Mouse (Mus musculus): ENCODE measurements around the gene Zfp719. TPM values are rescaled to one million over a fixed set of nuclear protein-coding genes. Genes with fewer than 3 reads are reported as not detected.

Gene Zfp719
- 1.9 TPM for polyA plus RNA-seq (2015; fragmentation: Illumina TruSeq; extraction: RNeasy Lipid Tissue Mini Kit (QIAGEN cat#74804); ENCODE audit: insufficient read depth, low read depth, low replicate concordance)

GRCm38 (mm10) chr7:43579440-43580171 lies at the start of gene Zfp719:
Gene Zfp719 (plus strand): TSS chr7:43579610.

DNA sequence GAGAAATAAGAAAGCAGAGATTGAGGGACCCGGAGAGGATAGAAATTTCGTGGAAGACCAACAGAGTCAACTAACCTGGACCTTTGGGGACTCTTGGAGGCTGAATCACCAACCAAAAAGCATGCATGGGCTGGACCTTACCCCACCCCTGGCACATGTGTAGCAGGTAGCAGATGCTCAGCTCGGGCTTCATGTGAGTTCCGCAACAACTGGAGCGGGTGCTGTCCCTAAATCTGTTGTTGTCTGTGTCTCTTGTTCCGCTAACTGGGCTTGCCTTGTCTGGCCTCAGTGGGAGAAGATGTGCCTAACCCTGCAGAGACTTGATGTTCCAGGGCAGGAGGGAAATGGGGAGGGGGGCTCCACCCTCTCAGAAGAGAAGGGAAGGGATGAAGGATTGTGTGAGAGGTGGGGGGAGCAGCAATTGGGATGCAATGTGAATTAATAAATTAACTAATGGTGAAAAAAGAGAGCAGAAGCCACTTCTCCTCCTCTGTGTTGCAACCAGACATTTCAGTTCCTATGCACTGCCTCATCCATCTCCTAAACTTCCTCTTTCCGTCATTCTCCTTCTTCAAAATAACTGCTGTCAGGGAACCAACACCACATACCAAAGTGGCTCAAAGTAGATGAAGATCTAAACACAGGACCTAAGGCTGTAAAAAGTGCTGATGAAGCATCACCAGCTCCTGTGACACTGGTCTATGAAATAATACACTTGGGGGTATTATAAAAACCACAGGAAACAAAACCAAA lies 35.0 kb upstream of the Zfp719 start, which contains the start of gene Cd33:
Cd33 (minus strand) TSS at position 204 of the 753 bp plus-strand sequence.

GRCm38 (mm10) chr7:43562006-43562633 lies 17.3 kb upstream of the Zfp719 start, which contains the start of gene Zfp658:
Gene Zfp658 (plus strand): TSS chr7:43562256.

GRCm38 (mm10) chr7:43606896-43607742 lies 27.7 kb downstream of the Zfp719 start, which contains the start of gene Zfp819:
Gene Zfp819 (plus strand): TSS chr7:43607169.

GRCm38 (mm10) chr7:43634500-43634899 lies 55.1 kb downstream of the Zfp719 start, which contains the start of gene Ceacam18:
Gene Ceacam18 (plus strand): TSS chr7:43634707.

Other genes with a start within 250 kb of the Zfp719 start
- not detected for gene Siglecf, start 228.3 kb upstream of the Zfp719 start, polyA plus RNA-seq (2015; fragmentation: Illumina TruSeq; extraction: RNeasy Lipid Tissue Mini Kit (QIAGEN cat#74804); ENCODE audit: insufficient read depth, low read depth, low replicate concordance)
- 0.42 TPM for gene Siglecg, start 171.4 kb upstream of the Zfp719 start, polyA plus RNA-seq (2015; fragmentation: Illumina TruSeq; extraction: RNeasy Lipid Tissue Mini Kit (QIAGEN cat#74804); ENCODE audit: insufficient read depth, low read depth, low replicate concordance)
- not detected for gene Lim2, start 151.9 kb upstream of the Zfp719 start, polyA plus RNA-seq (2015; fragmentation: Illumina TruSeq; extraction: RNeasy Lipid Tissue Mini Kit (QIAGEN cat#74804); ENCODE audit: insufficient read depth, low read depth, low replicate concordance)
- not detected for gene Nkg7, start 142.5 kb upstream of the Zfp719 start, polyA plus RNA-seq (2015; fragmentation: Illumina TruSeq; extraction: RNeasy Lipid Tissue Mini Kit (QIAGEN cat#74804); ENCODE audit: insufficient read depth, low read depth, low replicate concordance)
- gene Cldnd2, start 138.8 kb upstream of the Zfp719 start, polyA plus RNA-seq (2015; fragmentation: Illumina TruSeq; extraction: RNeasy Lipid Tissue Mini Kit (QIAGEN cat#74804); ENCODE audit: insufficient read depth, low read depth, low replicate concordance): not detected
- gene Etfb, start 135.5 kb upstream of the Zfp719 start, polyA plus RNA-seq (2015; fragmentation: Illumina TruSeq; extraction: RNeasy Lipid Tissue Mini Kit (QIAGEN cat#74804); ENCODE audit: insufficient read depth, low read depth, low replicate concordance): 52.6 TPM
- gene Gm45233, start 135.5 kb upstream of the Zfp719 start, polyA plus RNA-seq (2015; fragmentation: Illumina TruSeq; extraction: RNeasy Lipid Tissue Mini Kit (QIAGEN cat#74804); ENCODE audit: insufficient read depth, low read depth, low replicate concordance): not detected
- 0.41 TPM for gene Vsig10l, start 116.5 kb upstream of the Zfp719 start, polyA plus RNA-seq (2015; fragmentation: Illumina TruSeq; extraction: RNeasy Lipid Tissue Mini Kit (QIAGEN cat#74804); ENCODE audit: insufficient read depth, low read depth, low replicate concordance)
- gene Iglon5, start 89.5 kb upstream of the Zfp719 start, polyA plus RNA-seq (2015; fragmentation: Illumina TruSeq; extraction: RNeasy Lipid Tissue Mini Kit (QIAGEN cat#74804); ENCODE audit: insufficient read depth, low read depth, low replicate concordance): 0.52 TPM
- not detected for gene 4931406B18Rik, start 73.7 kb upstream of the Zfp719 start, polyA plus RNA-seq (2015; fragmentation: Illumina TruSeq; extraction: RNeasy Lipid Tissue Mini Kit (QIAGEN cat#74804); ENCODE audit: insufficient read depth, low read depth, low replicate concordance)
- 1.2 TPM for gene Cd33, start 35.2 kb upstream of the Zfp719 start, polyA plus RNA-seq (2015; fragmentation: Illumina TruSeq; extraction: RNeasy Lipid Tissue Mini Kit (QIAGEN cat#74804); ENCODE audit: insufficient read depth, low read depth, low replicate concordance)
- 2.8 TPM for gene Zfp658, start 17.4 kb upstream of the Zfp719 start, polyA plus RNA-seq (2015; fragmentation: Illumina TruSeq; extraction: RNeasy Lipid Tissue Mini Kit (QIAGEN cat#74804); ENCODE audit: insufficient read depth, low read depth, low replicate concordance)
- not detected for gene Zfp819, start 27.6 kb downstream of the Zfp719 start, polyA plus RNA-seq (2015; fragmentation: Illumina TruSeq; extraction: RNeasy Lipid Tissue Mini Kit (QIAGEN cat#74804); ENCODE audit: insufficient read depth, low read depth, low replicate concordance)
- not detected for gene Ceacam18, start 55.1 kb downstream of the Zfp719 start, polyA plus RNA-seq (2015; fragmentation: Illumina TruSeq; extraction: RNeasy Lipid Tissue Mini Kit (QIAGEN cat#74804); ENCODE audit: insufficient read depth, low read depth, low replicate concordance)
- gene Siglece, start 80.6 kb downstream of the Zfp719 start, polyA plus RNA-seq (2015; fragmentation: Illumina TruSeq; extraction: RNeasy Lipid Tissue Mini Kit (QIAGEN cat#74804); ENCODE audit: insufficient read depth, low read depth, low replicate concordance): not detected
- gene Ctu1, start 92.4 kb downstream of the Zfp719 start, polyA plus RNA-seq (2015; fragmentation: Illumina TruSeq; extraction: RNeasy Lipid Tissue Mini Kit (QIAGEN cat#74804); ENCODE audit: insufficient read depth, low read depth, low replicate concordance): 2.3 TPM
- not detected for gene Klk14, start 110.8 kb downstream of the Zfp719 start, polyA plus RNA-seq (2015; fragmentation: Illumina TruSeq; extraction: RNeasy Lipid Tissue Mini Kit (QIAGEN cat#74804); ENCODE audit: insufficient read depth, low read depth, low replicate concordance)
- not detected for gene Klk13, start 133.0 kb downstream of the Zfp719 start, polyA plus RNA-seq (2015; fragmentation: Illumina TruSeq; extraction: RNeasy Lipid Tissue Mini Kit (QIAGEN cat#74804); ENCODE audit: insufficient read depth, low read depth, low replicate concordance)
- gene Klk12, start 189.3 kb downstream of the Zfp719 start, polyA plus RNA-seq (2015; fragmentation: Illumina TruSeq; extraction: RNeasy Lipid Tissue Mini Kit (QIAGEN cat#74804); ENCODE audit: insufficient read depth, low read depth, low replicate concordance): not detected
- not detected for gene Klk11, start 195.0 kb downstream of the Zfp719 start, polyA plus RNA-seq (2015; fragmentation: Illumina TruSeq; extraction: RNeasy Lipid Tissue Mini Kit (QIAGEN cat#74804); ENCODE audit: insufficient read depth, low read depth, low replicate concordance)
- gene Klk10, start 201.4 kb downstream of the Zfp719 start, polyA plus RNA-seq (2015; fragmentation: Illumina TruSeq; extraction: RNeasy Lipid Tissue Mini Kit (QIAGEN cat#74804); ENCODE audit: insufficient read depth, low read depth, low replicate concordance): not detected
- gene Klk9, start 212.3 kb downstream of the Zfp719 start, polyA plus RNA-seq (2015; fragmentation: Illumina TruSeq; extraction: RNeasy Lipid Tissue Mini Kit (QIAGEN cat#74804); ENCODE audit: insufficient read depth, low read depth, low replicate concordance): not detected
- 2.5 TPM for gene Klk8, start 218.0 kb downstream of the Zfp719 start, polyA plus RNA-seq (2015; fragmentation: Illumina TruSeq; extraction: RNeasy Lipid Tissue Mini Kit (QIAGEN cat#74804); ENCODE audit: insufficient read depth, low read depth, low replicate concordance)
- not detected for gene Klk7, start 231.7 kb downstream of the Zfp719 start, polyA plus RNA-seq (2015; fragmentation: Illumina TruSeq; extraction: RNeasy Lipid Tissue Mini Kit (QIAGEN cat#74804); ENCODE audit: insufficient read depth, low read depth, low replicate concordance)
- gene Klk6, start 244.9 kb downstream of the Zfp719 start, polyA plus RNA-seq (2015; fragmentation: Illumina TruSeq; extraction: RNeasy Lipid Tissue Mini Kit (QIAGEN cat#74804); ENCODE audit: insufficient read depth, low read depth, low replicate concordance): not detected